Mouse (Mus musculus) thymus, adult 2 months (tissue): Measurements from ENCODE around the gene Os9. TPM values are rescaled to one million over a fixed set of nuclear protein-coding genes. Genes with fewer than 3 reads are reported as not detected.
"Not testable (repeated sequence)": the region's sequence is repeated elsewhere in the genome, so short reads cannot be mapped to it uniquely, and the experiment has no call there.

Experiments used
- DNase-seq: peaks from one replicate; pipeline ENCODE4 v3.0.0; 2021
- H3K27ac ChIP-seq: fragments of 200-500 bp; 2 replicates; pipeline ENCODE4 v1.5.1; 2012; ENCODE audit warnings: low read length, control low read depth; ENCODE audit not compliant: control insufficient read depth, insufficient read depth
- H3K27me3 ChIP-seq: fragments of 200-500 bp; 2 replicates; pipeline ENCODE4 v1.6.1; 2012; ENCODE audit warnings: mild to moderate bottlenecking, low read length, moderate library complexity, mixed read lengths; ENCODE audit not compliant: control insufficient read depth, insufficient read depth
- H3K36me3 ChIP-seq: fragments of 200-500 bp; 2 replicates; pipeline ENCODE4 v1.6.1; 2012; ENCODE audit warnings: mild to moderate bottlenecking, low read length, moderate library complexity; ENCODE audit not compliant: control insufficient read depth, insufficient read depth
- H3K4me1 ChIP-seq: fragments of 200-500 bp; replicated peaks from 2 replicates; pipeline ENCODE4 v1.6.1; 2012; ENCODE audit warnings: low read length; ENCODE audit not compliant: control insufficient read depth, insufficient read depth
- H3K4me3 ChIP-seq: fragments of 200-500 bp; 2 replicates; pipeline ENCODE4 v1.5.1; 2012; ENCODE audit warnings: mild to moderate bottlenecking, low read length, control low read depth, moderate library complexity; ENCODE audit not compliant: control insufficient read depth, insufficient read depth
- CTCF ChIP-seq: fragments of 200-500 bp; IDR thresholded peaks from 2 replicates; pipeline ENCODE4 v1.5.1; 2012; ENCODE audit warnings: mild to moderate bottlenecking, control low read depth, low read length, moderate library complexity, borderline replicate concordance; ENCODE audit not compliant: control insufficient read depth, poor library complexity, insufficient read depth; ENCODE audit errors: extremely low read depth
- POLR2A ChIP-seq: fragments of 200-500 bp; IDR thresholded peaks from 2 replicates; pipeline ENCODE4 v1.6.1; 2012; ENCODE audit warnings: mild to moderate bottlenecking, low read length, control low read depth, moderate library complexity; ENCODE audit not compliant: control insufficient read depth, poor library complexity, insufficient read depth; ENCODE audit errors: extremely low read depth
- WGBS: fragments of 180-500 bp; shearing (Covaris S2); methylation state at CpG from one replicate; pipeline ENCODE4 v1.1.7; 2018; 5-methylcytosine and 5-hydroxymethylcytosine counted together
- polyA plus RNA-seq: library from polyadenylated mRNA; depleted of rRNA; stranded (reverse); fragments of >200 nt; gene quantifications from 2 replicates; pipeline ENCODE4 v1.2.3, GENCODE M21; 2012

Gene Os9
- polyA plus RNA-seq, 1 experiment: 106 TPM

DNA sequence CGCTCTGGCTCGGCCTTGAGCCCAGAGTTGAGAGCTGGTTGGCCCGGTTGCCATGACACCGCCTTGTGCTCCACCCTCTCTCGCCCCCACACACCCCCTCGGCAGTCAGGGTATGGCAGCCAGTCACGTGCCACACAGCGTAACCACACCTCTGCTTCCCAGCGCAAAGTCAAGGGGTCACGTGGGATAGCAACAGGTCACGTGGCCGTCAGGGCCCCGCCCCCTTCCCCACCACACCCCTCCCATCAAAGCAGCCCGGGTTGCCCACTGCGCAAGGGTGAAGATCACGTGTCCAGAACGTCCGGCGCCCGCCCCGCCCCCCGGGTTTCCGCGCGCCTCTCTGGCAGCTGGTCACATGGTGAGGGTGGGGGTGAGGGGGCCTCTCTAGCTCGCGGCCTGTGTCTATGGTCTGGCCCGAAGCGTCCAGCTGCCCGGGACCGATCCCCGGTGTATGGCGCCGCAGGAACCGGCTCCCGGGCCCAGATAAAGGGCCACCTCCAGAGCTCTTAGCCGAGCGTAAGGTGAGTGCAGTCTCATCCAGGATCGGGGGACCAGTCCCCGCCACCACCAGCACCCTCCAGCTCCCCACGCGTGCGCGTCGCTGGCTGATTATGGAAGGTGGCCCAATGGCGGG lies 57.6 kb downstream of the Os9 start, which contains the start of gene Cdk4:
TSS of gene Cdk4 (plus strand) at position 296 of the 634 bp plus-strand sequence.
- Histone ChIP-seq H3K4me3 (peak within 1 kb of the TSS; percentile 64), H3K36me3 (peaks cover 17% of the 10 kb centered on the region), H3K27me3 (peaks cover 2% of the 10 kb centered on the region), H3K4me1 (peaks cover 22% of the 10 kb centered on the region), H3K27ac (peak within 1 kb of the TSS; percentile 1; the same call in 1 of the 2 replicates)
- TF ChIP-seq POLR2A (peak; percentile 56; the same call in 1 of the 2 replicates), CTCF (peak; percentile 62; the same call in 1 of the 2 replicates)
- WGBS: under 1% methylated on average over 46 of the region's 46 CpGs
- DNase-seq: peak; percentile 96

DNA sequence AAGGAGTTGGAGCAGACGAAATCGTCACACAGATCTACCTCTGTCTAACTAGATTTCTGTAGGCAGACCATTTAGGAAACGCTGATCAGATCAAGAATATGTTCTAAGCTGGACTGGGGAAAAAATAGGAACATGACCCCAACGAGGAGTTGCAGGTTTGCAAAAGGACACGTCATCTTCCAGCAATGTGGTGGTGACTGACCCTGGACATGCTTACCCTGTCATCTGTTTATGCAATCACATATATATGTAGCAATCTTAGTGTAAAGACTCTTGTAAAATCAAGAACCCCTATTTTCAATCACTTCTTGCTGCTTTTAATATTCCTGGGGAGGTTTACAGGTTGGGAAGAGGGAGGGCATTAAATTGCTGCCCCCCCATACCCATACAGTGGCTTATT lies 58.4 kb downstream of the Os9 start:
- Histone ChIP-seq H3K27ac (no peak overlapping the region), H3K36me3 (peaks cover 17% of the 10 kb centered on the region), H3K4me1 (peaks cover 23% of the 10 kb centered on the region), H3K4me3 (no peak overlapping the region), H3K27me3 (peaks cover 2% of the 10 kb centered on the region)
- 82% methylated on average over 5 of the region's 5 CpGs for WGBS
- DNase-seq: no peak
- TF ChIP-seq CTCF (no peak), POLR2A (no peak)

DNA sequence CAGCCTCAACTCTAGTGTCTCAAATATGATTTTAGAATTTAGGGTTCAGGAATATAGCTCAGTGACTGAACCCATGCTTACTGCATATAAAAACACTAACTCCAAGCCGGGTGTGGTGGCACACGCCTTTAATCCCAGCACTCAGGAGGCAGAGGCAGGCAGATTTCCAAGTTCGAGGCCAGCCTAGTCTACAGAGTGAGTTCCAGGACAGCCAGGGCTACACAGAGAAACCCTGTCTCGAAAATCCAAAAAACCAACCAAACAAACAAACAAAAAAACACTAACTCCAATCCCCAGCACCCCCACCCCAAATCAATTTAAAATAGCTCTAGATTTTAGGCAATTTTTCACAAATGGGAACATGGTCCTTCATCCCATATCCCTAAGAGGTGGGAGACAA lies 58.8 kb downstream of the Os9 start:
- peaks cover 23% of the 10 kb centered on the region for H3K4me1 ChIP-seq
- H3K27me3 ChIP-seq, H3K27ac ChIP-seq, DNase-seq, H3K4me3 ChIP-seq: not testable (repeated sequence)
- peaks cover 17% of the 10 kb centered on the region for H3K36me3 ChIP-seq
- WGBS: 92% methylated on average over 4 of the region's 4 CpGs

DNA sequence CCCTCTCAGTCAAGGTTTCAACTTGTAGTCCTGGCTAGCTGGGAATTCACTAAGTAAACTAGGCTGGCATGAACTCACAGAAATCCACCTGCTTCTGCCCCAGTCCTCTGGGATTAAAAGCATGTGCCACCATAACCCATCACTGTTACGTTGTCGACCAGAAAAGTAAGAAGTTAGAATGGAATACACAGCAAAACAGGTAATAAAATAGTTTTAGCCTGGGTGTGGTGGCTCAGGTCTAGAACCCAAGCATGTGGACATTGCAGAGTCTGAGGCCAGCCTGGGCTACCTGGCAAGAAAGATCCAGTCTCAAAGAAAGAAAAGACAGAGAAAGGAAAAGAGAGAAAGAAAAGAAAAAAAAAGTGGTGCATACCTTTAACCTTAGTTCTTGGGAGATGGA lies 59.4 kb downstream of the Os9 start:
- H3K4me3 ChIP-seq: no peak overlapping the region
- DNase-seq: no peak
- TF ChIP-seq CTCF (no peak), POLR2A (no peak)
- peaks cover 23% of the 10 kb centered on the region for H3K4me1 ChIP-seq
- peaks cover 2% of the 10 kb centered on the region for H3K27me3 ChIP-seq
- no peak overlapping the region for H3K27ac ChIP-seq
- 88% methylated on average over 2 of the region's 2 CpGs for WGBS
- peaks cover 13% of the 10 kb centered on the region for H3K36me3 ChIP-seq

DNA sequence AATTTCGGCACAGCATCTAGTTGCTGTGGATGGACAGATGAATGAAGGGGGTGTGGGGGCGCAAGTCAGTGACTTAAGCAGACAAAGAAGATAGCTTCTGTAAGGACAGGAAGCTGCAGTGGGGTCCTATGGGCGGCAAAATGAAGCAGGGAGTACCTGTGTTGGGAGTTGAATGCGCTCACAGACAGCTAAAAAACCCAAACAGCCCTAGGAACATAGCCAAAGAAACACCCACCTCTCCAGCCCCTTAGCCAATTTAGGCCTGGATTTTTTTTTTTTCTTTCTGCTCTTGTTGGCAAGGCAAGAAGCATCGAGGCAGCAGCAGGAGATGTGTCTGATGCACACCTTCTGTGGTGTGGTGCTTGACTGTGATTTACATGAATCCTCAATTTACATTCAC lies 59.8 kb downstream of the Os9 start:
- Histone ChIP-seq H3K27ac (no peak overlapping the region), H3K4me3 (no peak overlapping the region), H3K27me3 (peaks cover 2% of the 10 kb centered on the region), H3K4me1 (peaks cover 23% of the 10 kb centered on the region), H3K36me3 (peaks cover 13% of the 10 kb centered on the region)
- TF ChIP-seq POLR2A (no peak), CTCF (no peak)
- WGBS: 82% methylated on average over 5 of the region's 5 CpGs
- no peak for DNase-seq

DNA sequence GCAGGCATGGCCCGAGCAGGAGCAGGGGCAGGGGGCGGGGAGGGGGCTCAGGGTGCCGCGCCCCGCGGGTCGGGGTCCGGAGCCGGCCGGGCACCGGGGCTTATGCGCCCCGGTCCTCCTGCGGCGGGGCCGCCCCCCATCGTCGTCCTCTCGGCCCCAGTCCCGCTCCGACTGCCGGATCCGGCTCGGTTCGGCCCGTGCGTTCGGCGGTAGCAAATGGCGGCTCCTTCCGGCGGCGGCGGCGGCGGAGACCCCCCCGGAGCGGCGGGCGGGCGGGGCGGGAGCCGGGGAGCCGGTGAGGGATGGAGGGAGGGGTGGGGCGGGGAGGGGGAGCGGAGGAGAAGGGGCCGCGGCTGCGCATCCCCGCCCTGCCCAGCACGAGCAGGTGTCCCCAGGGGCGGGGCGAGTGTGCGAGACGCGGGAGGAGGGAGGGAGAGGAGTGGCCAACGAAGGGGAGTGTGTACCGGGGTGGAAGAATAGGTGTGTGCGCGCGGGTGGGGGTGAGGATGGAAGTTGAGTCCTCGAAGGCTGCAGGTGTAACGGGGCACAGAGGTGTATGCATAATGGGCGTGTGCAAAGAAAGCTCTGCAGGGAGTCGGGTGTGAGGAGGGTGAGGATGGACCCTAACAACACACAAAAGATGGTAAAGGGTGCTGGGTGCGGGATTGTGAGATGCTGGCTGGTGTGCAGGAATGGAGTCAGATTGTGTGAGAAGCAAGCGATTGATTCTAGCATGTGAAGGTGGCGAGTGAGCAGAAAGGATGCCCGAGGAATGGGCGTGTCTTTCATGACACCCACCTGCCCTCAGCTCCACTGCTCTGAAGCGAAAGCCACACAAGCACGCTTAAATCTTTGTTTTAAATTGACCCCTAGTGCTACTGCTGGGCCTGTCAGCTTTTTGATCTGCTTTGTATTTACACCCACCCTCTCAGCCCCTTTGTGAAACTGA lies 60.7 kb downstream of the Os9 start, which contains the start of gene March9:
TSS of gene March9 (minus strand) at position 217 of the 949 bp plus-strand sequence.
- H3K27ac ChIP-seq: no peak within 1 kb of the TSS
- peak; percentile 88 for DNase-seq
- TF ChIP-seq POLR2A: no peak
- TF ChIP-seq CTCF: no peak
- peak within 1 kb of the TSS; percentile 54 for H3K4me3 ChIP-seq
- peaks cover 23% of the 10 kb centered on the region for H3K4me1 ChIP-seq
- WGBS: 3% methylated on average over 59 of the region's 72 CpGs
- H3K27me3 ChIP-seq: peaks cover 2% of the 10 kb centered on the region
- H3K36me3 ChIP-seq: peaks cover 5% of the 10 kb centered on the region
